Mouse (Mus musculus) ES-E14 (cell line): ENCODE results near the gene Ccdc96.

Experiments used
- HCFC1 ChIP-seq: IDR thresholded peaks from 2 replicates; pipeline ENCODE4 v1.6.1; 2012; ENCODE audit warnings: low read length, inconsistent platforms, borderline replicate concordance; ENCODE audit not compliant: insufficient read depth
- MAFK ChIP-seq: IDR thresholded peaks from 2 replicates; pipeline ENCODE4 v1.6.1; 2014; ENCODE audit warnings: mild to moderate bottlenecking, low read depth, low read length, inconsistent platforms; ENCODE audit not compliant: insufficient read depth
- ZC3H11A ChIP-seq: IDR thresholded peaks from 2 replicates; pipeline ENCODE4 v1.6.1; 2012; ENCODE audit warnings: low read depth, mild to moderate bottlenecking, inconsistent platforms, low read length, borderline replicate concordance
- ZNF384 ChIP-seq: IDR thresholded peaks from 2 replicates; pipeline ENCODE4 v1.6.1; 2012; ENCODE audit warnings: low read depth, low read length, inconsistent platforms

DNA sequence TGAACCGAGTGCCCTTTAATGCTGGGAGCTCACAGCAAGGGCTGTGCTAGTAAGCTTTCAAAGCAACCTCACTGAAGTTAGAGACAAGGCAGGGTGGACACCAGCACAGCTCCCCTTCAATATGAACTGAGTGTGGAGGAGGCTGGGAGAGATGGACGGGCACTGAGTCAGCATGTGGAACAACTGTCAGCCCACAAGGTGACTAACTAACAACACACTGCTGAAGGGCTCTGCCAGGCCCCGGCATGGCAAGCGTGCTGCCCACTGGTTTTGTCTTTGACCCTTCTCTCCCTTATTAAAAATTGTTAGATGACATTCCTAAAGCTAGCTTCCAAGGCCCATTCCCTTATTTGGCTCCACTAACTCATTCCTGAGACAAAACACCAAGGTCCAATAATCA lies 26.7 kb upstream of the Ccdc96 start:
- no peak for TF ChIP-seq MAFK
- TF ChIP-seq HCFC1 = no peak
- TF ChIP-seq ZNF384 = no peak
- TF ChIP-seq ZC3H11A = no peak
